Mouse (Mus musculus) forebrain, embryonic 14.5 days (tissue): ENCODE data around the gene Prpf38b. TPM values are rescaled to one million over a fixed set of nuclear protein-coding genes. Genes with fewer than 3 reads are reported as not detected.
"Not testable (repeated sequence)": the region's sequence is repeated elsewhere in the genome, so short reads cannot be mapped to it uniquely, and the experiment has no call there.

Source experiments
- ATAC-seq: fragments of 200-750 bp; cut with Nextera tagmentation; 2 replicates; pipeline ENCODE4 v1.8.0; 2017; ENCODE audit warnings: mild to moderate bottlenecking, moderate library complexity
- DNase-seq: peaks from one replicate; pipeline ENCODE4 v3.0.0-alpha.2; 2015; ENCODE audit warnings: low spot score
- H3K27ac ChIP-seq: fragments of 300-500 bp; sonication (generic); 2 replicates; pipeline ENCODE4 v1.5.1; 2014; ENCODE audit warnings: low read depth, mild to moderate bottlenecking, control low read depth, low read length, moderate library complexity
- H3K27me3 ChIP-seq: fragments of 300-500 bp; sonication (generic); replicated peaks from 2 replicates; pipeline ENCODE4 v1.6.1; 2014; ENCODE audit warnings: low read length, control low read depth, mixed read lengths; ENCODE audit not compliant: control insufficient read depth, insufficient read depth
- H3K36me3 ChIP-seq: fragments of 300-500 bp; sonication (generic); 2 replicates; pipeline ENCODE4 v1.6.1; 2014; ENCODE audit warnings: low read length, control low read depth; ENCODE audit not compliant: control insufficient read depth, insufficient read depth
- H3K4me1 ChIP-seq: fragments of 300-500 bp; sonication (generic); 2 replicates; pipeline ENCODE4 v1.6.1; 2014; ENCODE audit warnings: antibody characterized with exemption, low read length, control low read depth; ENCODE audit not compliant: control insufficient read depth, insufficient read depth
- H3K4me2 ChIP-seq: fragments of 300-500 bp; sonication (generic); 2 replicates; pipeline ENCODE4 v1.6.1; 2014; ENCODE audit warnings: mild to moderate bottlenecking, control low read depth, low read length
- H3K4me3 ChIP-seq: fragments of 300-500 bp; sonication (generic); 2 replicates; pipeline ENCODE4 v1.5.1; 2014; ENCODE audit warnings: low read depth, low read length, control low read depth
- H3K9ac ChIP-seq: fragments of 300-500 bp; sonication (generic); 2 replicates; pipeline ENCODE4 v1.6.1; 2014; ENCODE audit warnings: mild to moderate bottlenecking, low read length, control low read depth, moderate library complexity
- H3K9me3 ChIP-seq: fragments of 300-500 bp; sonication (generic); replicated peaks from 2 replicates; pipeline ENCODE4 v1.6.1; 2016; ENCODE audit warnings: low read length, control low read depth, mixed read lengths; ENCODE audit not compliant: control insufficient read depth
- WGBS: fragments of 180-500 bp; shearing (Covaris S2); extraction: QIAGEN DNeasy Blood & Tissue Kit; methylation state at CpG from one replicate; pipeline ENCODE4 v1.1.7; 2014; 5-methylcytosine and 5-hydroxymethylcytosine counted together
- polyA plus RNA-seq: library from polyadenylated mRNA; unstranded; fragments of >200 nt; fragmentation: Nextera tagmentation; extraction: Ambion mirVana; gene quantifications from 2 replicates; pipeline ENCODE4 v1.2.1, GENCODE M21; 2014

The Prpf38b gene
- polyA plus RNA-seq, 1 experiment from 2014 or later: 33.9 TPM

GRCm38 (mm10) chr3:108889908-108890307, 21.6 kb downstream of the Prpf38b start, which contains the start of gene Fndc7:
TSS of gene Fndc7 (minus strand) at chr3:108890008.
- ATAC-seq (no peak), DNase-seq (no peak)
- Histone ChIP-seq H3K4me3 (no peak within 1 kb of the TSS), H3K27ac (no peak within 1 kb of the TSS), H3K9ac (no peak within 1 kb of the TSS), H3K4me1 (no peaks in the 10 kb centered on the region), H3K36me3 (no peaks in the 10 kb centered on the region), H3K27me3 (no peaks in the 10 kb centered on the region), H3K9me3 (no peaks in the 10 kb centered on the region), H3K4me2 (no peak within 1 kb of the TSS)
- WGBS: 96% methylated on average over 1 of the region's 1 CpGs

GRCm38 (mm10) chr3:108887618-108887975, 23.9 kb downstream of the Prpf38b start:
- Histone ChIP-seq H3K4me1 (no peaks in the 10 kb centered on the region), H3K36me3 (no peaks in the 10 kb centered on the region), H3K4me2 (no peak overlapping the region), H3K9ac (no peak overlapping the region), H3K9me3 (no peaks in the 10 kb centered on the region), H3K27ac (no peak overlapping the region), H3K27me3 (no peaks in the 10 kb centered on the region), H3K4me3 (no peak overlapping the region)
- WGBS: 94% methylated on average over 3 of the region's 3 CpGs
- DNase-seq: no peak
- no peak for ATAC-seq

- no peaks in the 10 kb centered on the region for H3K36me3 ChIP-seq
- DNase-seq: no peak
- H3K27me3 ChIP-seq: no peaks in the 10 kb centered on the region
- no peak overlapping the region for H3K4me2 ChIP-seq
- no peaks in the 10 kb centered on the region for H3K9me3 ChIP-seq
- no peak overlapping the region for H3K4me3 ChIP-seq
- H3K4me1 ChIP-seq: no peaks in the 10 kb centered on the region
- H3K9ac ChIP-seq: no peak overlapping the region
- 64% methylated on average over 12 of the region's 12 CpGs for WGBS
- no peak for ATAC-seq
- no peak overlapping the region for H3K27ac ChIP-seq
Measured at GRCm38 (mm10) chr3:108886934-108887617, 24.5 kb downstream of the Prpf38b start.

- H3K27ac ChIP-seq: no peak overlapping the region
- H3K9ac ChIP-seq: no peak overlapping the region
- WGBS: 62% methylated on average over 9 of the region's 9 CpGs
- no peaks in the 10 kb centered on the region for H3K27me3 ChIP-seq
- ATAC-seq (no peak), DNase-seq (no peak)
- H3K9me3 ChIP-seq: no peaks in the 10 kb centered on the region
- H3K4me3 ChIP-seq: no peak overlapping the region
- H3K4me2 ChIP-seq: no peak overlapping the region
- H3K4me1 ChIP-seq: no peaks in the 10 kb centered on the region
- H3K36me3 ChIP-seq: no peaks in the 10 kb centered on the region
Measured at GRCm38 (mm10) chr3:108885686-108886530, 25.6 kb downstream of the Prpf38b start.

- Histone ChIP-seq H3K27me3 (no peaks in the 10 kb centered on the region), H3K36me3 (no peaks in the 10 kb centered on the region), H3K4me2 (no peak overlapping the region), H3K27ac (no peak overlapping the region), H3K4me3 (no peak overlapping the region), H3K4me1 (no peaks in the 10 kb centered on the region; the same call in 1 of the 2 replicates), H3K9ac (no peak overlapping the region), H3K9me3 (no peaks in the 10 kb centered on the region)
- DNase-seq (peak; percentile 25), ATAC-seq (no peak)
- 43% methylated on average over 8 of the region's 8 CpGs for WGBS
Measured at GRCm38 (mm10) chr3:108884706-108885289, 26.7 kb downstream of the Prpf38b start.

- H3K36me3 ChIP-seq: no peaks in the 10 kb centered on the region
- no peak overlapping the region for H3K4me2 ChIP-seq
- ATAC-seq: no peak
- DNase-seq: peak; percentile 15
- H3K9ac ChIP-seq: no peak overlapping the region
- no peaks in the 10 kb centered on the region for H3K27me3 ChIP-seq
- H3K4me3 ChIP-seq: no peak overlapping the region
- H3K4me1 ChIP-seq: peaks cover 4% of the 10 kb centered on the region; the same call in 1 of the 2 replicates
- H3K9me3 ChIP-seq: no peaks in the 10 kb centered on the region
- 95% methylated on average over 2 of the region's 2 CpGs for WGBS
- H3K27ac ChIP-seq: no peak overlapping the region
Measured at GRCm38 (mm10) chr3:108883067-108883466, 28.5 kb downstream of the Prpf38b start.

GRCm38 (mm10) chr3:108881873-108882272, 29.7 kb downstream of the Prpf38b start:
- not testable (repeated sequence) for H3K36me3 ChIP-seq, H3K27ac ChIP-seq, H3K27me3 ChIP-seq, ATAC-seq, H3K4me3 ChIP-seq, H3K4me2 ChIP-seq, H3K9me3 ChIP-seq, H3K4me1 ChIP-seq, DNase-seq, H3K9ac ChIP-seq
- 24% methylated on average over 4 of the region's 4 CpGs for WGBS

GRCm38 (mm10) chr3:108880544-108881507, 30.7 kb downstream of the Prpf38b start:
- WGBS: 85% methylated on average over 28 of the region's 28 CpGs
- ATAC-seq (no peak), DNase-seq (no peak)

More at GRCm38 (mm10) chr3:108880544-108881507, 30.7 kb downstream of the Prpf38b start:
- H3K9ac ChIP-seq: no peak overlapping the region
- H3K9me3 ChIP-seq: no peaks in the 10 kb centered on the region
- no peak overlapping the region for H3K4me3 ChIP-seq
- H3K36me3 ChIP-seq: no peaks in the 10 kb centered on the region
- peaks cover 4% of the 10 kb centered on the region; the same call in 1 of the 2 replicates for H3K4me1 ChIP-seq
- H3K27ac ChIP-seq: no peak overlapping the region
- H3K4me2 ChIP-seq: no peak overlapping the region
- no peaks in the 10 kb centered on the region for H3K27me3 ChIP-seq
